10 mouse cellular contexts compared by ENCODE assay signal in genomic region chr12:85969571-85969970, GRCm38 (mm10).
DNase-seq lines count a peak whose midpoint lies in the region; TF ChIP-seq lines count a peak whose summit lies in the region.
"Had no signal": no experiment of that assay in that cellular context is flagged by ENCODE, and none has a peak within 500 bp of the region (broad histone marks: within the 10 kb centered on the region; RNA-seq: fewer than 3 reads in every experiment).

No protein-coding gene starts in this region.

- H3K79me2 ChIP-seq in C2C12 (ENCODE audit: control insufficient read depth, insufficient read depth) (peaks cover 42% of the 10 kb centered on the region), MEL (ENCODE audit: control insufficient read depth, insufficient read depth, low read length, poor library complexity) (no peaks in the 10 kb centered on the region)

- TF ChIP-seq EP300 in MEL (IDR thresholded peaks at IDR 0.05; ENCODE audit: low read depth in 1 of 2, low read length in 2 of 2) = no peak

- H3K27me3 ChIP-seq in C2C12 (ENCODE audit: control insufficient read depth, insufficient read depth, insufficient read length) (no peaks in the 10 kb centered on the region), MEL (ENCODE audit: control insufficient read depth in 1 of 2, insufficient read depth in 2 of 2, low read length in 2 of 2) (no peaks in the 10 kb centered on the region)
- H3K27me3 ChIP-seq: liver, embryonic 15.5 days had no signal

- DNase-seq in MEL (ENCODE audit: low read depth, low spot score) = peak; percentile 52
- DNase-seq in induced T-regulatory cell, adult 2 months (ENCODE audit: low read depth) = peak; percentile 84
- peak; percentile 44 to 55 for DNase-seq in spleen, adult 18-20 months
- no peak for DNase-seq in frontal cortex, postnatal 25 days (ENCODE audit: low spot score in 2 of 2)
- DNase-seq in adrenal gland, adult (ENCODE audit: inconsistent age in 2 of 2, low spot score in 1 of 2) = no peak
- no peak for DNase-seq in left cerebral cortex, adult 2 months (ENCODE audit: extremely low spot score in 1 of 2, low spot score in 2 of 2)
- DNase-seq: forebrain, postnatal 0 days; right cerebral cortex, postnatal 4 days had no signal

- H3K27ac ChIP-seq in MEL (ENCODE audit: control insufficient read depth, low read depth, low read length) = no peak overlapping the region
- no peak overlapping the region for H3K27ac ChIP-seq in left cerebral cortex, adult 2 months
- H3K27ac ChIP-seq: liver, embryonic 15.5 days had no signal

- H3ac ChIP-seq in C2C12 (ENCODE audit: control insufficient read depth, insufficient read length, low read depth) = no peak overlapping the region

- H3K36me3 ChIP-seq in C2C12 (ENCODE audit: control insufficient read depth, insufficient read depth) (peaks cover 4% of the 10 kb centered on the region), MEL (ENCODE audit: control insufficient read depth in 1 of 2, insufficient read depth in 2 of 2, low read length in 2 of 2) (peaks cover 0 to 17% of the 10 kb centered on the region in 2 experiments; a peak in 2 of 4 replicates)
- H3K36me3 ChIP-seq: liver, embryonic 15.5 days had no signal

- TF ChIP-seq CTCF in C2C12 (IDR thresholded peaks at IDR 0.05; ENCODE audit: control insufficient read depth, insufficient read depth, insufficient read length) (no peak), MEL (IDR thresholded peaks at IDR 0.05 in 2 of 3, conservative IDR thresholded peaks at IDR 0.05 in 1 of 3; ENCODE audit: control insufficient read depth in 1 of 3, insufficient read depth in 1 of 3, low read depth in 2 of 3, low read length in 3 of 3, poor library complexity in 1 of 3, severe bottlenecking in 1 of 3) (no peak)
- no peak for TF ChIP-seq CTCF in left cerebral cortex, adult 2 months (IDR thresholded peaks at IDR 0.05)

- H3K79me3 ChIP-seq in C2C12 (ENCODE audit: low read depth) = peaks cover 5% of the 10 kb centered on the region

- TF ChIP-seq RAD21 in MEL (IDR thresholded peaks at IDR 0.05; ENCODE audit: low read depth, low read length) = no peak

- H3K4me1 ChIP-seq in MEL (ENCODE audit: control insufficient read depth in 1 of 2, insufficient read depth in 2 of 2, low read length in 2 of 2) = peaks cover 4 to 8% of the 10 kb centered on the region in 2 experiments

- intact Hi-C loops in left cerebral cortex, adult 2 months (cut with DNase I) = no loop called here

- H3K9ac ChIP-seq in MEL (ENCODE audit: control insufficient read depth, low read depth, low read length, poor library complexity, severe bottlenecking) = no peak overlapping the region
- H3K9ac ChIP-seq: forebrain, postnatal 0 days; liver, embryonic 15.5 days had no signal

- TF ChIP-seq POLR2A in MEL (IDR thresholded peaks at IDR 0.05; ENCODE audit: control insufficient read depth in 1 of 2, insufficient read depth in 1 of 2, low read depth in 1 of 2, low read length in 2 of 2, poor library complexity in 1 of 2) = no peak

- H3K4me3 ChIP-seq in C2C12 (ENCODE audit: insufficient read depth, poor library complexity, severe bottlenecking) = no peak overlapping the region
- H3K4me3 ChIP-seq in MEL (ENCODE audit: control insufficient read depth in 1 of 2, insufficient read depth in 1 of 2, low read depth in 2 of 2, low read length in 2 of 2) = no peak overlapping the region
- no peak overlapping the region for H3K4me3 ChIP-seq in left cerebral cortex, adult 2 months
- H3K4me3 ChIP-seq: liver, embryonic 15.5 days had no signal

- H3K9me3 ChIP-seq in MEL (replicated peaks; ENCODE audit: insufficient read depth, low read length) = no peaks in the 10 kb centered on the region
- H3K9me3 ChIP-seq: liver, embryonic 15.5 days had no signal

TF ChIP-seq in C2C12, 6 proteins besides CTCF, POLR2A, EP300 and RAD21:
- peak; percentile 30 for TF ChIP-seq USF1 (IDR thresholded peaks at IDR 0.05; ENCODE audit: low read depth)
- no peak for TF ChIP-seq FOSL1 (IDR thresholded peaks at IDR 0.05; ENCODE audit: insufficient read depth, low read length, poor library complexity, severe bottlenecking)
- peak; percentile 58 for TF ChIP-seq MYOD1 (IDR thresholded peaks at IDR 0.05; ENCODE audit: control insufficient read depth, insufficient read length, low read depth)
- no peak for TF ChIP-seq MAX (IDR thresholded peaks at IDR 0.05)
- TF ChIP-seq MYOG (IDR thresholded peaks at IDR 0.05; ENCODE audit: control insufficient read depth, extremely low read depth, insufficient read length) = no peak
- no peak for TF ChIP-seq CEBPB (IDR thresholded peaks at IDR 0.05; ENCODE audit: low read depth)
TF ChIP-seq in C2C12: peak in this region for 2.

TF ChIP-seq in MEL, 35 proteins besides CTCF, POLR2A, EP300 and RAD21:
- TF ChIP-seq MAZ (IDR thresholded peaks at IDR 0.05; ENCODE audit: low read depth, low read length) = no peak
- no peak for TF ChIP-seq HCFC1 (IDR thresholded peaks at IDR 0.05; ENCODE audit: low read depth, low read length)
- 0 out of 2 replicates have a peak, but pooled peaks have one; percentile 21 for TF ChIP-seq TCF12 (IDR thresholded peaks at IDR 0.05; ENCODE audit: low read depth, low read length)
- peak; percentile 41; the same call in 1 of the 2 replicates for TF ChIP-seq ETS1 (IDR thresholded peaks at IDR 0.05; ENCODE audit: low read depth, low read length)
- no peak for TF ChIP-seq USF2 (IDR thresholded peaks at IDR 0.05; ENCODE audit: borderline replicate concordance in 1 of 2, insufficient read depth in 1 of 2, low read depth in 1 of 2, low read length in 2 of 2)
- TF ChIP-seq MAFK (IDR thresholded peaks at IDR 0.05; ENCODE audit: borderline replicate concordance, low read depth, low read length) = peak; percentile 35; the same call in 1 of the 2 replicates
- TF ChIP-seq USF1 (IDR thresholded peaks at IDR 0.05; ENCODE audit: low read depth, low read length) = no peak
- no peak for TF ChIP-seq UBTF (IDR thresholded peaks at IDR 0.05; ENCODE audit: borderline replicate concordance, insufficient read depth, low read depth, low read length)
- TF ChIP-seq MAX (IDR thresholded peaks at IDR 0.05; ENCODE audit: low read length) = no peak

Comparison
In these comparisons a context has a peak if more than half of its experiments do, and no peak if none do; other contexts are left out.
1. DNase-seq: peak in MEL (single experiment), induced T-regulatory cell, adult 2 months (single experiment) and spleen, adult 18-20 months (2 of 2); none in frontal cortex, postnatal 25 days (0 of 2), adrenal gland, adult (0 of 2) and left cerebral cortex, adult 2 months (0 of 2).